Mouse (Mus musculus) thymus, postnatal 0 days (tissue): Measurements from ENCODE around the gene Elf2. TPM values are rescaled to one million over a fixed set of nuclear protein-coding genes. Genes with fewer than 3 reads are reported as not detected.
"Not testable (repeated sequence)": the region's sequence is repeated elsewhere in the genome, so short reads cannot be mapped to it uniquely, and the experiment has no call there.

Experiments
- DNase-seq: peaks from one replicate; pipeline ENCODE4 v3.0.0-alpha.2; 2015; ENCODE audit warnings: low spot score
- microRNA-seq: library from miRNA; unstranded; fragments of <30 nt; microRNA quantifications from one replicate; pipeline ENCODE4, GENCODE M21; 2016; ENCODE audit warnings: borderline number of aligned reads
- polyA plus RNA-seq: library from polyadenylated mRNA; unstranded; fragments of >200 nt; fragmentation: Nextera tagmentation; extraction: Ambion mirVana; gene quantifications from 2 replicates; pipeline ENCODE4 v1.2.1, GENCODE M21; 2015

Elf2 gene
- polyA plus RNA-seq, 1 experiment from 2014 or later, result 86.1 TPM

GRCm38 (mm10) chr3:51218385-51218784, 122.1 kb downstream of the Elf2 start:
- DNase-seq, result not testable (repeated sequence)

GRCm38 (mm10) chr3:51216351-51216750, 124.1 kb downstream of the Elf2 start:
- not testable (repeated sequence) for DNase-seq

GRCm38 (mm10) chr3:51215681-51216080, 124.8 kb downstream of the Elf2 start:
- no peak for DNase-seq

DNA sequence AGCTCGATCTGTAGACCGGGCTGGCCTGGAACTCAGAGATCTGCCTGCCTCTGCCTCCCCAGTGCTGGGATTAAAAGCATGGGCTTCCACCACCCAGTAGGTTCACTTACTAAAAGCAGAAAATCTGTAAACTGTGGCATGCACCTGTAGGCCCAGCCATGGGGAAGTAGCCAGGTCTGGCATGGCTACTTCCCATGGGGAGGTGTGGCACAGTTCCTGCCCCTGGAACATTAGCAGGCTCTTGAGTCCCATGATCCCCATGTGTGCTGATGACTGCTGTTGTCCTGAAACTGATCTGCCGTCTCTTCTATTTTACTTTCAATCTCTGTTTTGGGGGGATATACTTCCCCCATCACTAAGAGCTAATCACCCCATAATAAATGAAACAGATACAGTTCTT, 127.4 kb downstream of the Elf2 start:
- DNase-seq, result no peak

GRCm38 (mm10) chr3:51210485-51210884, 130.0 kb downstream of the Elf2 start:
- no peak for DNase-seq

GRCm38 (mm10) chr3:51209503-51210314, 130.8 kb downstream of the Elf2 start:
- DNase-seq, result no peak

DNA sequence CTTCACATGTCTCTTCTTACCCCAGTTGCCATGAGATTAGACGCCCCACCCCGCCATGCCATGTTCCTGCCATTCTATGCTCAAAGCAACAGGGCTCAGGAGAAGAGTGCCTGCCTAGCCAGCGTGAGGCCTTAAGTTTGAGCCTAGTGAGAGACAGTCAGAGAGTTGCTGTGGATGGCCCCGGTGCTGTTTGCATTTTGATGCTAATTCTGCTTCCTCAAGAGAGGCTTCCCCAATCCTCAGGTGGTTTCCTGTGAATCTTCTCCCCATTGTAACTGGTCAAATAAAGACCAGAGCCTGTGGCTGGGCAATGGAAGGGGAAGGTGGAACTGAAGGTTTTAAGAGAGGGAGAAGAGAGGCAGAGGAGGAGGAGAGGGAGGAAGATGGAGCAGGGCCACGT, 131.8 kb downstream of the Elf2 start:
- no peak for DNase-seq

DNA sequence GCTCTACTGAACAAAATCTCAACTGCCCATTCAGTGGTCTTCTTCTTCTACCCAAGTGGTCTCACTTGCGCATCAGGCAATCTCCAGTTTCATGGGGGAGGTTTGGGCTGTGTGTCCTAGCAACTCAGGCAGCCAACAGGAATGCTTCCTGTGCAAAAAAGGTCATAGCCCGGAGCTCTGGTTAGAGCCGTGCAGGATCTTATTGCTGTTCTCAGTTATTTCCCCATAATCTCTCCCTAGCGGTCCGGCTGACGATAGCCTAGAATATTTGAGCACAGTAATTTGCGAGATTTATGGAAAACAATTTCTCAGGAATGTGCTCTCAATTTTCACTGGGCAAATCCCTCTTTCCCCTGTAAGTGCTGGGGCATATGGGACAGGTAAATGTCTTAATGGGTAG, 133.9 kb downstream of the Elf2 start:
- DNase-seq, result no peak

DNA sequence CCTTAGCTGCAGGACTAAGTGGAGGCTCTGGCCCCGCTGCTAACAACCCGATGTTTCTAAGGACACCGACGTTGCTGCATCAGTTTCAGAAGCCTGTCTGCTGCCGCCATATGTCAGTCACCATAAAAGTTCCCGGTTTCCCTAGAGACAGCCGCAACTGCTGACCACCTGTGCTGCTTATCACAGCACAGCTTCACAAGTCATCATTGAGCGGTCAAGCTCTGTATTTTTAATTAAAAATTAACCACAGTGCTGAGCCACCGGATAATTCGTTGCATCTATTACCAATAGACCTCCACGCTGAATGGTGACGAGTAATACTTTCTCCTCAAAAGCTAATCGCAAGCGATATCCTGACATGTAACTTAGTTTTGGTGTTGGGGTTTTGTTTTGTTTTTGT, 135.6 kb downstream of the Elf2 start:
- DNase-seq, result no peak

- DNase-seq, result no peak
These were observed 136.0 kb downstream of the Elf2 start for GRCm38 (mm10) chr3:51204441-51204840.

DNA sequence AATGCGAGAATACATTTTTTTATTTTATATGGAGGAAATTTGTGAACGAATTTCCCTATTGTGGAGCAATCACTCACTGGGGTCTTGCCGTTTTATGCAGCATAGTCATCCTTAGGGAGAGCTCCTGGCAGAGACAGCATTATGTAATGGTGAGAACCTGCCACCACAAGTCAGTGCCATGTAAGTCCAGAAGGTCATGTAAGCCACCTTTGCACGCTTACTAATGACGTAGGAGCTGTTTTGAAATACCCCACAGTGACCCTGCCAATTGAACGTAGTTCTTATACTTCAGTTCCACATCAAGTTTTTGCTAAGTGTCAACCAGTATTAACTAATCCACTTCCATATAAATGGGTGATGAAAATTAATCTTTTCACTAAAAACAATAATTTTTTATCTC, 136.6 kb downstream of the Elf2 start:
- DNase-seq, result no peak

Small RNA genes within 50 kb of the gene (microRNA-seq; reads per million reads assigned to microRNA genes)
- gene Gm24282, result not detected

Other genes with a start within 250 kb of the Elf2 start
- 10.2 and 11.3 TPM in 2 replicates for gene Noct, start 116.2 kb downstream of the Elf2 start, polyA plus RNA-seq
- gene Mgarp, start 56.1 kb upstream of the Elf2 start, polyA plus RNA-seq, result 0.72 and 1.0 TPM in 2 replicates
- 835 and 844 TPM in 2 replicates for gene Ndufc1, start 68.3 kb upstream of the Elf2 start, polyA plus RNA-seq
- gene Naa15, start 74.5 kb upstream of the Elf2 start, polyA plus RNA-seq, result 34.6 and 48.5 TPM in 2 replicates
- 21.5 and 21.7 TPM in 2 replicates for gene Rab33b, start 143.3 kb upstream of the Elf2 start, polyA plus RNA-seq
- gene Setd7, start 220.2 kb upstream of the Elf2 start, polyA plus RNA-seq, result 4.7 and 8.0 TPM in 2 replicates